ENCODE assay signal across 17 mouse cellular contexts in genomic region chr17:25252643-25253042, GRCm38 (mm10). TPM values are rescaled to one million over a fixed set of nuclear protein-coding genes. Genes with fewer than 3 reads are reported as not detected.
DNase-seq lines count a peak whose midpoint lies in the region; ATAC-seq and TF ChIP-seq lines count a peak whose summit lies in the region.
"Had no signal": no experiment of that assay in that cellular context is flagged by ENCODE, and none has a peak within 500 bp of the region (broad histone marks: within the 10 kb centered on the region; RNA-seq: fewer than 3 reads in every experiment).

No protein-coding gene starts in this region.

- peak; percentile 59 for DNase-seq in MN1 (ENCODE audit: low spot score)
- DNase-seq in embryo, embryonic 11 days, result peak; percentile 35
- DNase-seq in midbrain, postnatal 0 days (ENCODE audit: low spot score), result peak; percentile 80
- DNase-seq in layer of hippocampus, adult 9-10 months (ENCODE audit: low spot score), result no peak
- no peak for DNase-seq in heart, adult 18-20 months
- no peak for DNase-seq in cerebellum, postnatal 25 days
- DNase-seq: adrenal gland, postnatal 25 days; cerebellum, postnatal 36 days; kidney, postnatal 25 days; liver, postnatal 0 days; lung, postnatal 36 days; spleen, adult 18-20 months had no signal

- ATAC-seq in hindbrain, embryonic 15.5 days (ENCODE audit: low FRiP score, low read depth), result peak; percentile 43; the same call in 1 of the 2 replicates
- ATAC-seq in midbrain, postnatal 0 days (ENCODE audit: low FRiP score), result peak; percentile 65
- ATAC-seq: liver, postnatal 0 days had no signal

- peak overlapping the region; percentile 82 for H3K27ac ChIP-seq in hindbrain, embryonic 15.5 days (replicated peaks)
- peak overlapping the region; percentile 79 for H3K27ac ChIP-seq in midbrain, postnatal 0 days (ENCODE audit: low read depth, low read length)
- H3K27ac ChIP-seq: limb, embryonic 13.5 days had no signal

- H3K9me3 ChIP-seq in hindbrain, embryonic 15.5 days, result no peaks in the 10 kb centered on the region
- H3K9me3 ChIP-seq in midbrain, postnatal 0 days (ENCODE audit: low read length), result no peaks in the 10 kb centered on the region
- H3K9me3 ChIP-seq: limb, embryonic 13.5 days had no signal

- H3K4me3 ChIP-seq in hindbrain, embryonic 15.5 days, result no peak overlapping the region
- no peak overlapping the region for H3K4me3 ChIP-seq in midbrain, postnatal 0 days (ENCODE audit: low read depth, low read length)
- H3K4me3 ChIP-seq: limb, embryonic 13.5 days had no signal

- TF ChIP-seq CTCF in midbrain, postnatal 0 days (IDR thresholded peaks at IDR 0.05), result no peak

- no peaks in the 10 kb centered on the region for H3K36me3 ChIP-seq in hindbrain, embryonic 15.5 days
- H3K36me3 ChIP-seq in midbrain, postnatal 0 days (ENCODE audit: insufficient read depth, low read length), result no peaks in the 10 kb centered on the region
- H3K36me3 ChIP-seq: limb, embryonic 13.5 days had no signal

- peaks cover 47% of the 10 kb centered on the region for H3K4me1 ChIP-seq in hindbrain, embryonic 15.5 days (replicated peaks)
- peaks cover 35% of the 10 kb centered on the region; the same call in 1 of the 2 replicates for H3K4me1 ChIP-seq in midbrain, postnatal 0 days (ENCODE audit: insufficient read depth, low read length)

- H3K4me2 ChIP-seq in hindbrain, embryonic 15.5 days, result peak overlapping the region; percentile 28; the same call in 1 of the 2 replicates
- H3K4me2 ChIP-seq in midbrain, postnatal 0 days (ENCODE audit: low read depth, low read length, poor library complexity, severe bottlenecking), result peak overlapping the region; percentile 26
- H3K4me2 ChIP-seq: limb, embryonic 13.5 days had no signal

- 12% methylated on average over 3 of the region's 3 CpGs for WGBS in hindbrain, embryonic 15.5 days
- 7% methylated on average over 3 of the region's 3 CpGs for WGBS in midbrain, postnatal 0 days

- peaks cover 13% of the 10 kb centered on the region for H3K27me3 ChIP-seq in hindbrain, embryonic 15.5 days
- no peaks in the 10 kb centered on the region for H3K27me3 ChIP-seq in midbrain, postnatal 0 days (ENCODE audit: insufficient read depth, low read length)

- no peak overlapping the region for H3K9ac ChIP-seq in hindbrain, embryonic 15.5 days
- H3K9ac ChIP-seq in midbrain, postnatal 0 days (replicated peaks; ENCODE audit: low read length, poor library complexity, severe bottlenecking), result no peak overlapping the region
- H3K9ac ChIP-seq: liver, postnatal 0 days had no signal

RNA-seq across cellular contexts. Expression of gene Baiap3, which starts 3.5 kb away (rescaled TPM):
- polyA plus RNA-seq in hindbrain, embryonic 15.5 days (2015; fragmentation: Nextera tagmentation; extraction: Ambion mirVana), result 19.6 and 20.4 TPM in 2 replicates
- 94.2 and 98.4 TPM in 2 replicates for total RNA-seq in midbrain, postnatal 0 days (2014; rRNA removed)
- polyA plus RNA-seq in midbrain, postnatal 0 days (2015; fragmentation: Nextera tagmentation; extraction: Ambion mirVana), result 48.4 and 49.9 TPM in 2 replicates
- 1 to 10 TPM in 1 of 2 experiments, under 1 TPM in 1; 0.62 to 1.3 TPM for total RNA-seq in heart, adult 18-20 months (2021)

RNA-seq across cellular contexts. Expression of gene Tsr3, which starts 12.7 kb away (rescaled TPM):
- 60.2 and 61.4 TPM in 2 replicates for polyA plus RNA-seq in hindbrain, embryonic 15.5 days (2015; fragmentation: Nextera tagmentation; extraction: Ambion mirVana)
- total RNA-seq in midbrain, postnatal 0 days (2014; rRNA removed), result 39.6 and 40.1 TPM in 2 replicates
- polyA plus RNA-seq in midbrain, postnatal 0 days (2015; fragmentation: Nextera tagmentation; extraction: Ambion mirVana), result 74.2 and 76.2 TPM in 2 replicates
- 1 to 10 TPM; 7.7 to 9.5 TPM for total RNA-seq in heart, adult 18-20 months (2021)

RNA-seq across cellular contexts. Expression of gene Gnptg, which starts 12.7 kb away (rescaled TPM):
- 104 and 107 TPM in 2 replicates for polyA plus RNA-seq in hindbrain, embryonic 15.5 days (2015; fragmentation: Nextera tagmentation; extraction: Ambion mirVana)
- total RNA-seq in midbrain, postnatal 0 days (2014; rRNA removed), result 97.2 and 104 TPM in 2 replicates
- polyA plus RNA-seq in midbrain, postnatal 0 days (2015; fragmentation: Nextera tagmentation; extraction: Ambion mirVana), result 127 and 134 TPM in 2 replicates
- 10 to 100 TPM; 14.8 to 15.9 TPM for total RNA-seq in heart, adult 18-20 months (2021)

RNA-seq across cellular contexts. Expression of gene Ube2i, which starts 21.8 kb away (rescaled TPM):
- 447 and 462 TPM in 2 replicates for polyA plus RNA-seq in hindbrain, embryonic 15.5 days (2015; fragmentation: Nextera tagmentation; extraction: Ambion mirVana)
- 444 and 524 TPM in 2 replicates for total RNA-seq in midbrain, postnatal 0 days (2014; rRNA removed)
- polyA plus RNA-seq in midbrain, postnatal 0 days (2015; fragmentation: Nextera tagmentation; extraction: Ambion mirVana), result 401 and 432 TPM in 2 replicates
- total RNA-seq in heart, adult 18-20 months (2021), result 100 to 1,000 TPM in 1 of 2 experiments, 10 to 100 TPM in 1; 90.7 to 105 TPM

RNA-seq across cellular contexts. Expression of gene Prss34, which starts 45.6 kb away (rescaled TPM):
- polyA plus RNA-seq in hindbrain, embryonic 15.5 days (2015; fragmentation: Nextera tagmentation; extraction: Ambion mirVana), result 0.13 TPM in 1 of 2 replicates, not detected in the other
- total RNA-seq in midbrain, postnatal 0 days (2014; rRNA removed), result not detected in 2 replicates
- polyA plus RNA-seq in midbrain, postnatal 0 days (2015; fragmentation: Nextera tagmentation; extraction: Ambion mirVana), result not detected in 2 replicates
- under 1 TPM; 0.46 to 0.50 TPM for total RNA-seq in heart, adult 18-20 months (2021)
- total RNA-seq: left cerebral cortex, adult 18-20 months; MEL had no signal
- polyA plus RNA-seq: intestine, embryonic 14.5 days had no signal

Comparison
In these comparisons a context has a peak if more than half of its experiments do, and no peak if none do; other contexts are left out.
1. DNase-seq: peak in MN1 (single experiment), embryo, embryonic 11 days (single experiment) and midbrain, postnatal 0 days (single experiment); none in layer of hippocampus, adult 9-10 months (single experiment), heart, adult 18-20 months (0 of 2) and cerebellum, postnatal 25 days (0 of 2).
2. RNA of gene Baiap3, which starts 3.5 kb away (total RNA-seq): 94.2 to 98.4 TPM in midbrain, postnatal 0 days; 0.62 to 1.3 TPM in heart, adult 18-20 months; every median in the first group is over 10 times any median in the second.